Mouse (Mus musculus): ENCODE data around the gene Gpr12. TPM values are rescaled to one million over a fixed set of nuclear protein-coding genes. Genes with fewer than 3 reads are reported as not detected.

The Gpr12 gene
- polyA plus RNA-seq, 1 experiment from 2014 or later = 0.05 TPM

- Histone ChIP-seq H3K27me3 (ENCODE audit: control insufficient read depth, insufficient read depth, low read length) (no peaks in the 10 kb centered on the region), H3K4me2 (replicated peaks; ENCODE audit: low read depth) (no peak overlapping the region), H3K9me3 (ENCODE audit: control insufficient read depth, low read length) (no peaks in the 10 kb centered on the region), H3K4me3 (ENCODE audit: low read depth, low read length) (no peak overlapping the region), H3K27ac (replicated peaks) (no peak overlapping the region), H3K9ac (ENCODE audit: low read length) (no peak overlapping the region), H3K4me1 (replicated peaks; ENCODE audit: control insufficient read depth, insufficient read depth) (no peaks in the 10 kb centered on the region), H3K36me3 (ENCODE audit: control insufficient read depth, insufficient read depth, low read length) (no peaks in the 10 kb centered on the region)
- no peak for DNase-seq (ENCODE audit: low spot score)
- TF ChIP-seq EP300 (optimal IDR thresholded peaks at IDR 0.05) (no peak), CTCF (IDR thresholded peaks at IDR 0.05; ENCODE audit: low read depth) (no peak)
- 66% methylated on average over 6 of the region's 6 CpGs for WGBS
- no peak for ATAC-seq (ENCODE audit: low FRiP score, low TSS enrichment)
Measured at GRCm38 (mm10) chr5:146625635-146626311, 40.7 kb upstream of the Gpr12 start.

- no peaks in the 10 kb centered on the region for H3K9me3 ChIP-seq (ENCODE audit: control insufficient read depth, low read length)
- H3K9ac ChIP-seq (ENCODE audit: low read length) = no peak overlapping the region
- H3K27me3 ChIP-seq (ENCODE audit: control insufficient read depth, insufficient read depth, low read length) = no peaks in the 10 kb centered on the region
- no peak overlapping the region for H3K4me2 ChIP-seq (replicated peaks; ENCODE audit: low read depth)
- TF ChIP-seq CTCF (IDR thresholded peaks at IDR 0.05; ENCODE audit: low read depth) (no peak), EP300 (optimal IDR thresholded peaks at IDR 0.05) (no peak)
- no peak overlapping the region for H3K27ac ChIP-seq (replicated peaks)
- no peak for ATAC-seq (ENCODE audit: low FRiP score, low TSS enrichment)
- H3K4me3 ChIP-seq (ENCODE audit: low read depth, low read length) = no peak overlapping the region
- 39% methylated on average over 7 of the region's 7 CpGs for WGBS
- DNase-seq (ENCODE audit: low spot score) = no peak
- no peaks in the 10 kb centered on the region for H3K4me1 ChIP-seq (replicated peaks; ENCODE audit: control insufficient read depth, insufficient read depth)
- H3K36me3 ChIP-seq (ENCODE audit: control insufficient read depth, insufficient read depth, low read length) = no peaks in the 10 kb centered on the region
Measured at GRCm38 (mm10) chr5:146611830-146612229, 26.8 kb upstream of the Gpr12 start.

- WGBS = 13% methylated on average over 8 of the region's 8 CpGs
- Histone ChIP-seq H3K36me3 (ENCODE audit: control insufficient read depth, insufficient read depth, low read length) (no peaks in the 10 kb centered on the region), H3K9ac (ENCODE audit: low read length) (no peak overlapping the region), H3K9me3 (ENCODE audit: control insufficient read depth, low read length) (no peaks in the 10 kb centered on the region), H3K4me1 (replicated peaks; ENCODE audit: control insufficient read depth, insufficient read depth) (no peaks in the 10 kb centered on the region), H3K27me3 (ENCODE audit: control insufficient read depth, insufficient read depth, low read length) (no peaks in the 10 kb centered on the region), H3K27ac (replicated peaks) (no peak overlapping the region), H3K4me2 (replicated peaks; ENCODE audit: low read depth) (no peak overlapping the region), H3K4me3 (ENCODE audit: low read depth, low read length) (no peak overlapping the region)
- ATAC-seq (ENCODE audit: low FRiP score, low TSS enrichment) = no peak
- DNase-seq (ENCODE audit: low spot score) = no peak
- TF ChIP-seq EP300 (optimal IDR thresholded peaks at IDR 0.05) (no peak), CTCF (IDR thresholded peaks at IDR 0.05; ENCODE audit: low read depth) (no peak)
Measured at GRCm38 (mm10) chr5:146611009-146611408, 26.0 kb upstream of the Gpr12 start.

GRCm38 (mm10) chr5:146609646-146610045 lies 24.6 kb upstream of the Gpr12 start:
- no peak overlapping the region for H3K9ac ChIP-seq (ENCODE audit: low read length)
- H3K9me3 ChIP-seq (ENCODE audit: control insufficient read depth, low read length) = no peaks in the 10 kb centered on the region
- no peak overlapping the region for H3K27ac ChIP-seq (replicated peaks)
- ATAC-seq (ENCODE audit: low FRiP score, low TSS enrichment) (no peak), DNase-seq (ENCODE audit: low spot score) (no peak)
- WGBS = 64% methylated on average over 10 of the region's 10 CpGs
- H3K4me2 ChIP-seq (replicated peaks; ENCODE audit: low read depth) = no peak overlapping the region
- TF ChIP-seq EP300 (optimal IDR thresholded peaks at IDR 0.05) = no peak
- TF ChIP-seq CTCF (IDR thresholded peaks at IDR 0.05; ENCODE audit: low read depth) = no peak
- no peaks in the 10 kb centered on the region for H3K36me3 ChIP-seq (ENCODE audit: control insufficient read depth, insufficient read depth, low read length)
- H3K4me1 ChIP-seq (replicated peaks; ENCODE audit: control insufficient read depth, insufficient read depth) = no peaks in the 10 kb centered on the region
- H3K27me3 ChIP-seq (ENCODE audit: control insufficient read depth, insufficient read depth, low read length) = no peaks in the 10 kb centered on the region
- H3K4me3 ChIP-seq (ENCODE audit: low read depth, low read length) = no peak overlapping the region

GRCm38 (mm10) chr5:146607816-146608215 lies 22.8 kb upstream of the Gpr12 start:
- H3K27ac ChIP-seq (replicated peaks) = no peak overlapping the region
- H3K4me2 ChIP-seq (replicated peaks; ENCODE audit: low read depth) = no peak overlapping the region
- no peaks in the 10 kb centered on the region for H3K4me1 ChIP-seq (replicated peaks; ENCODE audit: control insufficient read depth, insufficient read depth)
- no peaks in the 10 kb centered on the region for H3K27me3 ChIP-seq (ENCODE audit: control insufficient read depth, insufficient read depth, low read length)
- WGBS = 73% methylated on average over 5 of the region's 5 CpGs
- no peak for DNase-seq (ENCODE audit: low spot score)
- no peak for TF ChIP-seq EP300 (optimal IDR thresholded peaks at IDR 0.05)
- no peak overlapping the region for H3K4me3 ChIP-seq (ENCODE audit: low read depth, low read length)
- no peaks in the 10 kb centered on the region for H3K36me3 ChIP-seq (ENCODE audit: control insufficient read depth, insufficient read depth, low read length)
- no peaks in the 10 kb centered on the region for H3K9me3 ChIP-seq (ENCODE audit: control insufficient read depth, low read length)
- ATAC-seq (ENCODE audit: low FRiP score, low TSS enrichment) = no peak
- H3K9ac ChIP-seq (ENCODE audit: low read length) = no peak overlapping the region

- no peak overlapping the region for H3K4me3 ChIP-seq (ENCODE audit: low read depth, low read length)
- H3K9ac ChIP-seq (ENCODE audit: low read length) = no peak overlapping the region
- 82% methylated on average over 5 of the region's 5 CpGs for WGBS
- H3K4me1 ChIP-seq (replicated peaks; ENCODE audit: control insufficient read depth, insufficient read depth) = no peaks in the 10 kb centered on the region
- ATAC-seq (ENCODE audit: low FRiP score, low TSS enrichment) = no peak
- TF ChIP-seq CTCF (IDR thresholded peaks at IDR 0.05; ENCODE audit: low read depth) (no peak), EP300 (optimal IDR thresholded peaks at IDR 0.05) (no peak)
- H3K9me3 ChIP-seq (ENCODE audit: control insufficient read depth, low read length) = no peaks in the 10 kb centered on the region
- DNase-seq (ENCODE audit: low spot score) = no peak
- no peaks in the 10 kb centered on the region for H3K36me3 ChIP-seq (ENCODE audit: control insufficient read depth, insufficient read depth, low read length)
- no peaks in the 10 kb centered on the region for H3K27me3 ChIP-seq (ENCODE audit: control insufficient read depth, insufficient read depth, low read length)
- no peak overlapping the region for H3K4me2 ChIP-seq (replicated peaks; ENCODE audit: low read depth)
- no peak overlapping the region for H3K27ac ChIP-seq (replicated peaks)
Measured at GRCm38 (mm10) chr5:146606895-146607294, 21.9 kb upstream of the Gpr12 start.
